Mouse (Mus musculus) spleen, adult 2 months (tissue): ENCODE results near the gene G6pc2.

ENCODE experiments used
- CTCF ChIP-seq: fragments of 200-500 bp; IDR thresholded peaks from 2 replicates; pipeline ENCODE4 v1.5.1; 2011; ENCODE audit warnings: mild to moderate bottlenecking, inconsistent platforms; ENCODE audit not compliant: insufficient read depth, insufficient read length, insufficient replicate concordance; ENCODE audit errors: extremely low read depth
- POLR2A ChIP-seq: fragments of 200-500 bp; IDR thresholded peaks from 2 replicates; pipeline ENCODE4 v1.6.1; 2011; ENCODE audit warnings: low read depth, low read length, inconsistent platforms

DNA sequence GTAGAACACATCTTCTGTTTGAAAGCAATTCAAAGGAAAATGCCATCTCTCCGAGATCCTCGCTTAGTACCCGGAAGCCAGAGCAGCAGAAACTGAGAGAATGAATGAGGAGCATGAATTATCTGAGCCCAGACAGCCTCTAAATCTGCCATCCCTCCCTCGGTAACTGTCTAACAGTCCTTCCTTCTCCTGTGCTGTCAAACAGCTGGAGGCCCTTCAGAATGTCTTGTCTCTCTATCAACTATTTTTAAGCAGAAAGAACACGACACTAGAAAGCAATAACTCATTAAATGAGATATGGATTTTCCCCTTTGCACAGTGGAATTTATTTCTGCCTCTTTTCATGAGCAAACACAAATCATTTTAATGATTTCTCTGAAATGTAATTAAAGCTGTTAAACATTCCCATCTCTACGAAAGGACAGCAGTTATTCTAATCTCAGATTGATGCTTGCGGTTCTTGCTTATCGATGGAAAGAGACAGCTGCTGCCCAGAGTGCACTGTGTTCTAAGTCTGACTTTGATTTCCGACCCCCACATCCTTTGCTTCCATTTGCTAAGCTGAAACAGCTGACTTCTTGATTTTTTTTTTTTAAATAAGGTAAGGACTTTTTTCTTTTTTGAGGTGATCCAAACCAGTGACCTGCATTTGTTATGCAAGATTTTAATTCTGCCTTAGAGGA, 40.3 kb upstream of the G6pc2 start:
- TF ChIP-seq CTCF = no peak
- TF ChIP-seq POLR2A = no peak
